In genomic region chr16:80272291-80273123, GRCm38 (mm10) we compare ENCODE assay signal across 15 mouse cellular contexts.
DNase-seq lines count a peak whose midpoint lies in the region; ATAC-seq lines count a peak whose summit lies in the region.
"Had no signal": no experiment of that assay in that cellular context is flagged by ENCODE, and none has a peak within 500 bp of the region (broad histone marks: within the 10 kb centered on the region; RNA-seq: fewer than 3 reads in every experiment).

No protein-coding gene starts in this region.

- H3K27me3 ChIP-seq in kidney, embryonic 16.5 days (ENCODE audit: insufficient read depth, low read length): no peaks in the 10 kb centered on the region
- H3K27me3 ChIP-seq in hindbrain, embryonic 12.5 days: no peaks in the 10 kb centered on the region
- H3K27me3 ChIP-seq: lung, embryonic 15.5 days; Patski had no signal

- H3K4me2 ChIP-seq in kidney, embryonic 16.5 days (replicated peaks; ENCODE audit: low read depth, low read length): no peak overlapping the region
- no peak overlapping the region for H3K4me2 ChIP-seq in hindbrain, embryonic 12.5 days (replicated peaks)
- H3K4me2 ChIP-seq: lung, embryonic 15.5 days had no signal

- no peak overlapping the region for H3K27ac ChIP-seq in kidney, embryonic 16.5 days (ENCODE audit: low read length)
- no peak overlapping the region for H3K27ac ChIP-seq in hindbrain, embryonic 12.5 days
- H3K27ac ChIP-seq: lung, embryonic 15.5 days had no signal

- H3K36me3 ChIP-seq in kidney, embryonic 16.5 days (ENCODE audit: insufficient read depth, low read length): no peaks in the 10 kb centered on the region
- H3K36me3 ChIP-seq in hindbrain, embryonic 12.5 days: no peaks in the 10 kb centered on the region
- H3K36me3 ChIP-seq: lung, embryonic 15.5 days had no signal

- H3K4me3 ChIP-seq in kidney, embryonic 16.5 days (ENCODE audit: low read length): no peak overlapping the region
- no peak overlapping the region for H3K4me3 ChIP-seq in hindbrain, embryonic 12.5 days
- H3K4me3 ChIP-seq: lung, embryonic 15.5 days; myocyte had no signal

- no peaks in the 10 kb centered on the region for H3K4me1 ChIP-seq in kidney, embryonic 16.5 days (ENCODE audit: insufficient read depth, low read length)
- H3K4me1 ChIP-seq in hindbrain, embryonic 12.5 days: no peaks in the 10 kb centered on the region
- H3K4me1 ChIP-seq: lung, embryonic 15.5 days had no signal

- H3K9me3 ChIP-seq in kidney, embryonic 16.5 days (ENCODE audit: low read length): no peaks in the 10 kb centered on the region
- H3K9me3 ChIP-seq in hindbrain, embryonic 12.5 days (replicated peaks): no peaks in the 10 kb centered on the region
- H3K9me3 ChIP-seq: lung, embryonic 15.5 days had no signal

- peak; percentile 75; the same call in 1 of the 2 replicates for ATAC-seq in kidney, embryonic 16.5 days (ENCODE audit: low FRiP score, low TSS enrichment)
- ATAC-seq in hindbrain, embryonic 12.5 days (ENCODE audit: low FRiP score): peak; percentile 71; the same call in 1 of the 2 replicates
- ATAC-seq: Patski had no signal

- WGBS in kidney, embryonic 16.5 days: 70% methylated on average over 5 of the region's 5 CpGs
- WGBS in hindbrain, embryonic 12.5 days: 63% methylated on average over 5 of the region's 5 CpGs

- DNase-seq in kidney, adult 11 months: no peak
- DNase-seq in embryo, embryonic 10 days (ENCODE audit: low spot score): peak; percentile 10
- peak; percentile 69 for DNase-seq in layer of hippocampus, adult 9-11 months
- DNase-seq in heart, postnatal 10 days: no peak
- DNase-seq in testis, postnatal 14 days (ENCODE audit: low spot score): no peak
- DNase-seq in right cerebral cortex, postnatal 4 days: no peak
- DNase-seq: adrenal gland, postnatal 14 days; cerebellum, adult 8-10 months; heart, adult 18-20 months; kidney, adult 18-20 months had no signal

- intact Hi-C loops in heart, postnatal 10 days (cut with DNase I): no loop called here

- no peak overlapping the region for H3K9ac ChIP-seq in kidney, embryonic 16.5 days (replicated peaks; ENCODE audit: low read length)
- H3K9ac ChIP-seq in hindbrain, embryonic 12.5 days: no peak overlapping the region
- H3K9ac ChIP-seq: lung, embryonic 15.5 days had no signal

Comparison
In these comparisons a context has a peak if more than half of its experiments do, and no peak if none do; other contexts are left out.
1. DNase-seq: peak in embryo, embryonic 10 days (single experiment) and layer of hippocampus, adult 9-11 months (single experiment); none in kidney, adult 11 months (single experiment), heart, postnatal 10 days (0 of 2), testis, postnatal 14 days (single experiment) and right cerebral cortex, postnatal 4 days (single experiment).